Mouse (Mus musculus) MEL (cell line): ENCODE data around the gene Cox7a1. TPM values are rescaled to one million over a fixed set of nuclear protein-coding genes. Genes with fewer than 3 reads are reported as not detected.
A peak's percentile ranks its signal among the peaks of the same experiment; 100 is the strongest.
"Not testable (repeated sequence)": the region's sequence is repeated elsewhere in the genome, so short reads cannot be mapped to it uniquely, and the experiment has no call there.

Source experiments
- DNase-seq: peaks from one replicate; pipeline ENCODE4 v3.0.0; 2011; ENCODE audit warnings: low read depth, low spot score
- H3K27ac ChIP-seq: 2 replicates; pipeline ENCODE4 v1.5.1; 2012; ENCODE audit warnings: low read depth, mild to moderate bottlenecking, control low read depth, low read length, moderate library complexity; ENCODE audit not compliant: control insufficient read depth
- H3K27me3 ChIP-seq, 2 experiments: fragments of 150-350 bp in 1 of 2; sonication (generic) in 1 of 2; 2 replicates each; pipeline ENCODE4 v1.6.1; 2012; ENCODE audit warnings: low read length in 2 of 2, mild to moderate bottlenecking in 2 of 2, improper control_type of control experiment in 1 of 2, moderate library complexity in 1 of 2; ENCODE audit not compliant: insufficient read depth in 2 of 2, control insufficient read depth in 1 of 2
- H3K36me3 ChIP-seq, 2 experiments: 2 replicates each; pipeline ENCODE4 v1.6.1; 2012 to 2014; ENCODE audit warnings: low read length in 2 of 2, improper control_type of control experiment in 1 of 2, inconsistent platforms in 1 of 2, mild to moderate bottlenecking in 1 of 2; ENCODE audit not compliant: insufficient read depth in 2 of 2, control insufficient read depth in 1 of 2
- H3K4me1 ChIP-seq, 2 experiments: fragments of 150-350 bp in 1 of 2; sonication (generic) in 1 of 2; 2 replicates each; pipeline ENCODE4 v1.6.1; 2012; ENCODE audit warnings: low read length in 2 of 2, improper control_type of control experiment in 1 of 2, mild to moderate bottlenecking in 1 of 2; ENCODE audit not compliant: insufficient read depth in 2 of 2, control insufficient read depth in 1 of 2
- H3K4me3 ChIP-seq, 2 experiments: fragments of 150-350 bp in 1 of 2; sonication (generic) in 1 of 2; 2 replicates each; pipeline ENCODE4 v1.5.1; 2012; ENCODE audit warnings: low read depth in 2 of 2, low read length in 2 of 2, mild to moderate bottlenecking in 2 of 2, moderate library complexity in 2 of 2, control low read depth in 1 of 2, improper control_type of control experiment in 1 of 2; ENCODE audit not compliant: control insufficient read depth in 1 of 2, insufficient read depth in 1 of 2
- H3K79me2 ChIP-seq: 2 replicates; pipeline ENCODE4 v1.6.1; 2012; ENCODE audit warnings: mild to moderate bottlenecking, low read length, moderate library complexity; ENCODE audit not compliant: control insufficient read depth, poor library complexity, insufficient read depth
- H3K9ac ChIP-seq: 2 replicates; pipeline ENCODE4 v1.6.1; 2012; ENCODE audit warnings: low read depth, mild to moderate bottlenecking, control low read depth, low read length, moderate library complexity; ENCODE audit not compliant: control insufficient read depth, poor library complexity, severe bottlenecking
- H3K9me3 ChIP-seq: fragments of 150-350 bp; sonication (generic); replicated peaks from 2 replicates; pipeline ENCODE4 v1.6.1; 2012; ENCODE audit warnings: mild to moderate bottlenecking, low read length, improper control_type of control experiment, moderate library complexity; ENCODE audit not compliant: insufficient read depth
- BHLHE40 ChIP-seq: IDR thresholded peaks from 2 replicates; pipeline ENCODE4 v1.6.1; 2012; ENCODE audit warnings: low read depth, mild to moderate bottlenecking, inconsistent platforms, low read length, improper control_type of control experiment, borderline replicate concordance
- CTCF ChIP-seq, 3 experiments: IDR thresholded peaks in 2 of 3; conservative IDR thresholded peaks in 1 of 3; 2 replicates each; pipeline ENCODE4 v1.5.1; 2011 to 2012; ENCODE audit warnings: low read length in 3 of 3, low read depth in 2 of 3, mild to moderate bottlenecking in 2 of 3, improper control_type of control experiment in 1 of 3, inconsistent platforms in 1 of 3, mixed read lengths in 1 of 3, moderate library complexity in 1 of 3; ENCODE audit not compliant: control insufficient read depth in 1 of 3, insufficient read depth in 1 of 3, poor library complexity in 1 of 3, severe bottlenecking in 1 of 3
- ELF1 ChIP-seq: IDR thresholded peaks from 2 replicates; pipeline ENCODE4 v1.6.1; 2014; ENCODE audit warnings: low read depth, mild to moderate bottlenecking, inconsistent platforms, low read length, improper control_type of control experiment, moderate library complexity
- EP300 ChIP-seq, 2 experiments: IDR thresholded peaks; 2 replicates each; pipeline ENCODE4 v1.6.1; 2011; ENCODE audit warnings: improper control_type of control experiment in 2 of 2, low read length in 2 of 2, low read depth in 1 of 2, mild to moderate bottlenecking in 1 of 2
- HCFC1 ChIP-seq: IDR thresholded peaks from 2 replicates; pipeline ENCODE4 v1.6.1; 2012; ENCODE audit warnings: low read depth, mild to moderate bottlenecking, inconsistent platforms, low read length, improper control_type of control experiment, moderate library complexity
- KAT2A ChIP-seq: conservative IDR thresholded peaks from 2 replicates; pipeline ENCODE4 v1.6.1; 2012; ENCODE audit warnings: low read depth, low read length, improper control_type of control experiment, inconsistent platforms
- MAFK ChIP-seq: IDR thresholded peaks from 2 replicates; pipeline ENCODE4 v1.6.1; 2011; ENCODE audit warnings: low read depth, mild to moderate bottlenecking, low read length, improper control_type of control experiment, borderline replicate concordance
- MXI1 ChIP-seq: IDR thresholded peaks from 2 replicates; pipeline ENCODE4 v1.6.1; 2011; ENCODE audit warnings: mild to moderate bottlenecking, low read depth, low read length, improper control_type of control experiment
- MYC ChIP-seq: IDR thresholded peaks from 2 replicates; pipeline ENCODE4 v1.6.1; 2011; ENCODE audit warnings: low read depth, mild to moderate bottlenecking, low read length, improper control_type of control experiment, moderate library complexity
- NELFE ChIP-seq: IDR thresholded peaks from 2 replicates; pipeline ENCODE4 v1.6.1; 2011; ENCODE audit warnings: low read depth, low read length, improper control_type of control experiment
- NRF1 ChIP-seq: IDR thresholded peaks from 2 replicates; pipeline ENCODE4 v1.6.1; 2014; ENCODE audit warnings: low read depth, mild to moderate bottlenecking, inconsistent platforms, low read length, improper control_type of control experiment, moderate library complexity; ENCODE audit not compliant: poor library complexity, insufficient read depth, severe bottlenecking
- POLR2A ChIP-seq, 2 experiments: IDR thresholded peaks; 2 replicates each; pipeline ENCODE4 v1.6.1; 2011 to 2012; ENCODE audit warnings: low read length in 2 of 2, mild to moderate bottlenecking in 2 of 2, control low read depth in 1 of 2, improper control_type of control experiment in 1 of 2, low read depth in 1 of 2, moderate library complexity in 1 of 2; ENCODE audit not compliant: control insufficient read depth in 1 of 2, insufficient read depth in 1 of 2, poor library complexity in 1 of 2
- POLR2AphosphoS2 ChIP-seq: IDR thresholded peaks from 2 replicates; pipeline ENCODE4 v1.6.1; 2011; ENCODE audit warnings: low read length, improper control_type of control experiment
- RAD21 ChIP-seq: IDR thresholded peaks from 2 replicates; pipeline ENCODE4 v1.6.1; 2011; ENCODE audit warnings: mild to moderate bottlenecking, low read depth, low read length, improper control_type of control experiment
- SIN3A ChIP-seq: IDR thresholded peaks from 2 replicates; pipeline ENCODE4 v1.6.1; 2012; ENCODE audit warnings: low read length, improper control_type of control experiment, inconsistent platforms
- SMC3 ChIP-seq: IDR thresholded peaks from 2 replicates; pipeline ENCODE4 v1.6.1; 2011; ENCODE audit warnings: low read depth, low read length, improper control_type of control experiment
- TAL1 ChIP-seq: IDR thresholded peaks from 2 replicates; pipeline ENCODE4 v1.6.1; 2012; ENCODE audit warnings: mild to moderate bottlenecking, inconsistent platforms, low read length, moderate library complexity, mixed read lengths
- TBP ChIP-seq: IDR thresholded peaks from 2 replicates; pipeline ENCODE4 v1.8.0; 2011; ENCODE audit warnings: low read depth, low read length, improper control_type of control experiment
- TCF12 ChIP-seq: IDR thresholded peaks from 2 replicates; pipeline ENCODE4 v1.6.1; 2014; ENCODE audit warnings: low read depth, mild to moderate bottlenecking, inconsistent platforms, low read length, improper control_type of control experiment, moderate library complexity
- USF1 ChIP-seq: IDR thresholded peaks from 2 replicates; pipeline ENCODE4 v1.6.1; 2014; ENCODE audit warnings: low read depth, mild to moderate bottlenecking, inconsistent platforms, low read length, improper control_type of control experiment, moderate library complexity
- ZC3H11A ChIP-seq: IDR thresholded peaks from 2 replicates; pipeline ENCODE4 v1.6.1; 2012; ENCODE audit warnings: low read depth, mild to moderate bottlenecking, inconsistent platforms, low read length, improper control_type of control experiment
- ZNF384 ChIP-seq: IDR thresholded peaks from 2 replicates; pipeline ENCODE4 v1.6.1; 2012; ENCODE audit warnings: low read depth, mild to moderate bottlenecking, inconsistent platforms, low read length, improper control_type of control experiment
- polyA plus RNA-seq, 2 experiments: library from polyadenylated mRNA; stranded (reverse) in 1 of 2; unstranded in 1 of 2; fragments of >175 nt in 1 of 2; fragments of >200 nt in 1 of 2; gene quantifications; 2 replicates each; pipeline versions ENCODE4 v1.2.1 to v1.2.4; 2012; ENCODE audit warnings: low replicate concordance in 2 of 2, low read depth in 1 of 2; ENCODE audit not compliant: insufficient read length in 2 of 2, insufficient read depth in 1 of 2, missing spikeins in 1 of 2
- total RNA-seq: library from RNA; depleted of rRNA; stranded (reverse); fragments of 300-350 nt; gene quantifications from 2 replicates; pipeline ENCODE4 v1.2.3, GENCODE M21; 2012

Gene Cox7a1
- total and polyA plus RNA-seq, 3 experiments, result 8.9 to 11.1 TPM; not detected in 1

GRCm38 (mm10) chr7:30204380-30204779 is 20.4 kb downstream of the Cox7a1 start (continued):
- no peak for TF ChIP-seq NELFE

GRCm38 (mm10) chr7:30205383-30205782 is 21.4 kb downstream of the Cox7a1 start:
- Histone ChIP-seq H3K79me2 (no peaks in the 10 kb centered on the region), H3K4me1 (peaks cover 0 to 4% of the 10 kb centered on the region in 2 experiments; a peak in 1 of 4 replicates), H3K27ac (no peak overlapping the region), H3K9me3 (no peaks in the 10 kb centered on the region), H3K4me3 (no peak overlapping the region; a peak in 1 of 4 replicates), H3K36me3 (peaks cover 0 to 3% of the 10 kb centered on the region in 2 experiments; a peak in 1 of 4 replicates), H3K9ac (no peak overlapping the region), H3K27me3 (peaks cover 0 to 2% of the 10 kb centered on the region in 2 experiments; a peak in 2 of 4 replicates)
- DNase-seq, result peak; percentile 89
- 0 out of 2 replicates have a peak, but pooled peaks have one; percentile 16 for TF ChIP-seq BHLHE40
- no peak for TF ChIP-seq NRF1
- peak; percentile 58 to 82 (median 77) for TF ChIP-seq CTCF (IDR thresholded peaks at IDR 0.05 in 2 of 3, conservative IDR thresholded peaks at IDR 0.05 in 1 of 3; ENCODE audit: control insufficient read depth in 1 of 3, insufficient read depth in 1 of 3, low read depth in 2 of 3, low read length in 3 of 3, poor library complexity in 1 of 3, severe bottlenecking in 1 of 3)
- TF ChIP-seq SIN3A, result 0 out of 2 replicates have a peak, but pooled peaks have one; percentile 34
- peak; percentile 88 for TF ChIP-seq SMC3
- peak; percentile 78 for TF ChIP-seq ZC3H11A
- TF ChIP-seq RAD21, result peak; percentile 80
- TF ChIP-seq MYC, result 0 out of 2 replicates have a peak, but pooled peaks have one; percentile 31
- TF ChIP-seq ZNF384, result peak; percentile 79
- 0 out of 2 replicates have a peak, but pooled peaks have one; percentile 14 for TF ChIP-seq HCFC1
- TF ChIP-seq MAFK, result no peak

- not testable (repeated sequence) for H3K27ac ChIP-seq
These were observed 22.4 kb downstream of the Cox7a1 start for GRCm38 (mm10) chr7:30206364-30206763.

GRCm38 (mm10) chr7:30211025-30211424 is 27.1 kb downstream of the Cox7a1 start:
- peaks cover 0 to under 1% of the 10 kb centered on the region in 2 experiments; a peak in 2 of 4 replicates for H3K27me3 ChIP-seq
- H3K9me3 ChIP-seq, result no peaks in the 10 kb centered on the region
- H3K4me1 ChIP-seq, result no peaks in the 10 kb centered on the region
- H3K36me3 ChIP-seq, result no peaks in the 10 kb centered on the region
- H3K27ac ChIP-seq, result no peak overlapping the region
- DNase-seq, result no peak
- H3K79me2 ChIP-seq, result no peaks in the 10 kb centered on the region
- TF ChIP-seq TBP, result no peak
- no peak for TF ChIP-seq KAT2A
- no peak for TF ChIP-seq ZC3H11A
- no peak for TF ChIP-seq TAL1
- TF ChIP-seq TCF12, result no peak
- TF ChIP-seq HCFC1, result no peak
- TF ChIP-seq POLR2A (IDR thresholded peaks at IDR 0.05; ENCODE audit: control insufficient read depth in 1 of 2, insufficient read depth in 1 of 2, low read depth in 1 of 2, low read length in 2 of 2, poor library complexity in 1 of 2), result no peak
- no peak for TF ChIP-seq MYC
- TF ChIP-seq ELF1, result no peak
- no peak for TF ChIP-seq USF1
- TF ChIP-seq MXI1, result no peak
- TF ChIP-seq POLR2AphosphoS2, result no peak
- TF ChIP-seq EP300 (IDR thresholded peaks at IDR 0.05; ENCODE audit: low read depth in 1 of 2, low read length in 2 of 2), result no peak
- TF ChIP-seq SMC3, result no peak
- H3K4me3 ChIP-seq, result no peak overlapping the region
- H3K9ac ChIP-seq, result no peak overlapping the region

More at GRCm38 (mm10) chr7:30206364-30206763, 22.4 kb downstream of the Cox7a1 start:
- H3K9me3 ChIP-seq, H3K9ac ChIP-seq, H3K4me3 ChIP-seq, H3K27me3 ChIP-seq, H3K79me2 ChIP-seq, DNase-seq, H3K4me1 ChIP-seq, H3K36me3 ChIP-seq: not testable (repeated sequence)
- TF ChIP-seq TBP, result peak; percentile 79
